Mouse (Mus musculus): Measurements from ENCODE around the gene Gm49450. TPM values are rescaled to one million over a fixed set of nuclear protein-coding genes. Genes with fewer than 3 reads are reported as not detected.

The Gm49450 gene
- polyA plus RNA-seq, 1 experiment from 2014 or later: not detected

DNA sequence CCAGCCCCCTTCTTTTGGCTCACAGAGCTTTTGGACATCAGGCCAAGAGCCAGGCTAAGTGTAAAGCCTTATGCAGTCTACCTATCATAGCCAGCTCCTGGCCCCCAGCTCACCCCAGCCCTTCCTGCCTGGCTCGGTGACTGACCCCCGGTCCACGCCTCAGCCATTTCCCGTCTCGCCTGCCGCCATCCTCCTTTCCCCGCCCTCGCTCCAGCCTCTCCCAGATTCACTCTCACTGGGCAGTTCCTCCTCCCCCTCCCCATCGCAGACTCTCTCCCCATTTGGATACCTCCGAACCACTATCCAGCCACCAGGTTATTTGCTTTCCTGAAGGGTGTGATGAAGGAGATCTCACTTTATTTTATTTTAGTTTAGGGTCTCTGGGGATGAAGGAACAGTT is 55.9 kb downstream of the Gm49450 start:
- H3K4me3 ChIP-seq (replicated peaks; ENCODE audit: low read length): no peak overlapping the region
- H3K9me3 ChIP-seq (ENCODE audit: control insufficient read depth, low read length): no peaks in the 10 kb centered on the region
- H3K9ac ChIP-seq (replicated peaks; ENCODE audit: low read depth, low read length): no peak overlapping the region
- peaks cover 63% of the 10 kb centered on the region for H3K27me3 ChIP-seq (replicated peaks; ENCODE audit: control insufficient read depth, insufficient read depth, low read length)
- H3K27ac ChIP-seq (ENCODE audit: low read length): no peak overlapping the region
- 1% methylated on average over 10 of the region's 10 CpGs for WGBS
- no peak for ATAC-seq
- H3K4me1 ChIP-seq (replicated peaks; ENCODE audit: control insufficient read depth, insufficient read depth, low read length): peaks cover 29% of the 10 kb centered on the region
- H3K36me3 ChIP-seq (ENCODE audit: control insufficient read depth, insufficient read depth): no peaks in the 10 kb centered on the region
- no peak overlapping the region for H3K4me2 ChIP-seq (ENCODE audit: low read length)

DNA sequence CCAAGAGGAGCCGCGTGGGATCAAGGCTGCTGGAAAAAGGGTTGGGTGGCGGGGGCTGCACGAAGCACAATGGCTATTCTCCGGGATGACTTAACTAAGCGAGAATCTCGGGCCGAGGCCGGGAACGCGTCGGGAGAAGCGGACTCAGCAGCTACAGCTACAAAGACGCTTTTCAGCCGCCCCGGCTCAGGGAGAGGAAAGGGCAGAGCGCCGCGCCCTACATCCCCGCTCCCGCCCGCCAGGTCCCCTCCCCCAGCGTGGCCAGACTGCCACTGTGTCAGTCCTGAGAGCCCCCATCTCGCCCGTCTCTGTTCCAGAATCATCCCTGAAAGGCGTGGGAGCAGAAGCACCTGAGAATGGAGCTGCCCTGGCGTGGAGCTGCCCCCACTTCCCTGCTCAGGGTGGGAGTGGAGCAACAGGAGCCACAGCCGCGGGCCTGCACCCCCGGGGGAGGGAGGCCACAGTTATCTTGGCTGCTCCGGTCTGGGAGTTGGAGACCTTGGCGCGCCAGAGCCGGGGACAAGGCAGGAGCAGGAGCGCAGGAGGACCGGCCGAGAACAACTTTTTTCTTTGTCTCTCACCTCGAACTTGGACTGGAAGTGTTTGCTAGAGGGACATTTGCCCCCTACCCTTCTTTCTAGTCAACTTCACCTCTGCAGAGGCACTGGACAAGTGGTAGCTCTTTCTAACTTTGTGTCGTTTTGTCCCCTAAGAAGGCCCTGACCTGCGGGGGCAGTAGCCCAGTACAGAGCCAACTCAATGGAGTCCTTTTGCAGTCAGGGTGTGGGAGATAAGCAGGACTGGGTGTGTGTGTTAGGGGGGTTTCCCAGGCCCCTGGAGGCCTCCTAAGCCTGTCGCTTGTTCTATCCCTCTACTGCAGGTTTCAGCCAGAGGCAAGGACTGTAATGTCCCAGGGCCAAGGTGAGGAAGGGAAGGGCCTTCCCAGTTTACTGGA is 57.4 kb downstream of the Gm49450 start:
- no peaks in the 10 kb centered on the region for H3K9me3 ChIP-seq (ENCODE audit: control insufficient read depth, low read length)
- H3K9ac ChIP-seq (replicated peaks; ENCODE audit: low read depth, low read length): peak overlapping the region; percentile 12
- no peaks in the 10 kb centered on the region for H3K36me3 ChIP-seq (ENCODE audit: control insufficient read depth, insufficient read depth)
- ATAC-seq: 0 out of 2 replicates have a peak, but pooled peaks have one; percentile 23
- H3K27me3 ChIP-seq (replicated peaks; ENCODE audit: control insufficient read depth, insufficient read depth, low read length): peaks cover 66% of the 10 kb centered on the region
- WGBS: 2% methylated on average over 41 of the region's 41 CpGs
- H3K4me3 ChIP-seq (replicated peaks; ENCODE audit: low read length): peak overlapping the region; percentile 16
- H3K4me2 ChIP-seq (ENCODE audit: low read length): peak overlapping the region; percentile 11
- no peak overlapping the region for H3K27ac ChIP-seq (ENCODE audit: low read length)
- peaks cover 29% of the 10 kb centered on the region for H3K4me1 ChIP-seq (replicated peaks; ENCODE audit: control insufficient read depth, insufficient read depth, low read length)

DNA sequence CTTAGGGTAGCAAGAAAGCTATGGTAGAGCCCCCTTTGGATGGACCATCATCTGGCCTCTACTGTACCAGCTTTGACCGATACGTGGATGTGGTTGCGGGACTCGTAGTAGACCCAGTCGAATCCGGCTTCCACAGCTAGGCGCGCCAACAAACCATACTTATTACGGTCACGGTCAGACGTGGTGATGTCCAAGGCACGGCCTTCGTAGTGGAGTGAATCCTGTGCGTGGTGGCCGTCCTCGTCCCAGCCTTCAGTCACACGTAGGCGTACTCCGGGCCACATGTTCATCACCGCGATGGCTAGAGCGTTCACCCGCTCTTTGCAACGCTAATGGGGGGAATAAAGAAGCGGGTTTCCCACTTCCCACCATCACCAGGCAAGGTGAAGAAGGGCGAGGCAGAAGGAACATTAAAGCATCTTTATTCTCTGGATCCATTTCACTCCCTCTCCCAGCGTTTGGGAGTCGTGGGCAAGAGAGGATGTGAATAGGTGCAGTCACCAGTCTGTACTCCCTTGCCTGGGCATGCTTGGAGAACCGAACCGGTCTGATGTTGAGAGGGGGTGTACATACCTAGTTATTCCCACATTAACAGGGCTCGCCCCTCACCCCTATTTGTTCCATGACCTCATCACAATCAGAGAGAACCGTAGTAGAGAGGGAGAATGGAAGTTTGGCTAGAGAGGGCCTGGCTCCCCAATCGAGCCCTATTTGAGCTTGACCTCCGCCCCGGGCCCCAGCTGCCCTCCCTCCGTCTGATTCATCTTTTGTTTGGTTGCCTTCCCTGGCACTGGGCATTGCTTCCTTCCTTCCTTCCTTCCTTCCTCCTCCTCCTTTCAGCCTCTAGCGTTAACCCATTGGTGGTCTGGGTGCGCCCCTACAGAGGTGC is 58.4 kb downstream of the Gm49450 start:
- H3K9ac ChIP-seq (replicated peaks; ENCODE audit: low read depth, low read length): peak overlapping the region; percentile 12
- H3K27me3 ChIP-seq (replicated peaks; ENCODE audit: control insufficient read depth, insufficient read depth, low read length): peaks cover 62% of the 10 kb centered on the region
- peaks cover 29% of the 10 kb centered on the region for H3K4me1 ChIP-seq (replicated peaks; ENCODE audit: control insufficient read depth, insufficient read depth, low read length)
- no peak for ATAC-seq
- H3K27ac ChIP-seq (ENCODE audit: low read length): no peak overlapping the region
- H3K9me3 ChIP-seq (ENCODE audit: control insufficient read depth, low read length): no peaks in the 10 kb centered on the region
- H3K36me3 ChIP-seq (ENCODE audit: control insufficient read depth, insufficient read depth): no peaks in the 10 kb centered on the region
- H3K4me2 ChIP-seq (ENCODE audit: low read length): peak overlapping the region; percentile 96
- peak overlapping the region; percentile 50 for H3K4me3 ChIP-seq (replicated peaks; ENCODE audit: low read length)
- WGBS: 4% methylated on average over 38 of the region's 38 CpGs

DNA sequence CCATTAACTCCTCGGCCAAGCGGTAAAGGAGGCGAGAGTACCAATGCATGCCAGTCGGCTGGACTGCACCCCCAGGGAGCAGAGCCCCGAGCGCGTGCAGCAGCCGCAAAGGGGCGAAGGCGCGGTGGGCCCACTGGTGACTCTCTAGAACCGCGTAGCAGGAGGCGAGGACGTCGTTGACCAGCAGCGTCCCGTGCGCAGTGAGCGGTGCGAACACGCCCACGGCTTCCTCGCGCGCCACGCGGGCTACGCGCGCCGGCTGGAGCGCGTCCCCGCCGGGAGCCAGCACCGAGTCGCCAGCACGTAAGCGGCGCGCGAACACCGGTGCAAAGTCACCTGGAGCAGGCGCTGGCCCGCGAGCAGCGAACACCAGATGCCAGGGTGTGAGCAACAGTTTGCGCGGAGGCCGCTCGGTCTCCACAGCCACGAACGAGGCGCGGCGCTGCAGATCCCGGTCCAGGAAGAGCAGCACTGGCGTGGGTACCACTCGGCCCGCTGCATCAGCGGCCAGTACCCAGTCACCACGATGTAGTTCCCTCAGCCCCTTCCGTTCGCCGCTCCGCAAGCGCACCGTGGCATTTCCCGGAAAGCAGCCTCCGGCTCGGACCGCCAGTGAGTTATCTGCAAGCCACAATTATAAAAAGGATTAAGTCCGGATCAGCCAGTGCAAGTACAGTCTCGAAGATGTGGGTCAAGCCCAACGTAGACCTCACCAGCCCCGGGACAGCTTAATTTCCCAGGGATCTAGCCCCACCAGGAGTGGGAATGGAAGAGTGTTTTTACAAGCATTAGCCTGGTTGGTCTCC is 59.2 kb downstream of the Gm49450 start, which contains the start of gene Rhebl1:
Rhebl1 (minus strand) TSS at position 601 of the 806 bp plus-strand sequence.
- under 1% methylated on average over 77 of the region's 77 CpGs for WGBS
- Histone ChIP-seq H3K9ac (replicated peaks; ENCODE audit: low read depth, low read length) (peak within 1 kb of the TSS; percentile 49), H3K36me3 (ENCODE audit: control insufficient read depth, insufficient read depth) (no peaks in the 10 kb centered on the region), H3K4me3 (replicated peaks; ENCODE audit: low read length) (peak within 1 kb of the TSS; percentile 50), H3K27ac (ENCODE audit: low read length) (no peak within 1 kb of the TSS), H3K9me3 (ENCODE audit: control insufficient read depth, low read length) (no peaks in the 10 kb centered on the region), H3K4me1 (replicated peaks; ENCODE audit: control insufficient read depth, insufficient read depth, low read length) (peaks cover 29% of the 10 kb centered on the region), H3K27me3 (replicated peaks; ENCODE audit: control insufficient read depth, insufficient read depth, low read length) (peaks cover 57% of the 10 kb centered on the region), H3K4me2 (ENCODE audit: low read length) (peak within 1 kb of the TSS; percentile 96)
- no peak for ATAC-seq

DNA sequence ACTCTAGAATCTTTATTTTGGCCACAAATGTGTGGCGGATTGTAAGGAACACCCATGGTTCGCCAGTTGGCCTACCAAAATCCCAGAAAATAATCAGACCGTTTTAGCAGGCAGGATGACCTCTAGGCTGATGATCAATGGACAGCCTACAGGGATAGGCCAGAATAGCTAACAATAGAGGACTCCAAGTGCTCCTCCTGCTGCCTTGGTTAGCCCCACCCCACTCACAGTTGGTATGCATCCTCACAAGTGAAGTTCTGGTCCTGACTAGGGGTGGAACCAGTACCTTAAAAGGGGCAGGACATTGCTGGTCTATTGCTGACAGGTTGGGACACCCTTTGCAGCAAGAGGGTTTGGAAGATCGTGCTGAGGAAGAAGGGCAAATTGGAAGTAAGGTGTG is 60.3 kb downstream of the Gm49450 start:
- H3K4me3 ChIP-seq (replicated peaks; ENCODE audit: low read length): no peak overlapping the region
- peaks cover 24% of the 10 kb centered on the region for H3K4me1 ChIP-seq (replicated peaks; ENCODE audit: control insufficient read depth, insufficient read depth, low read length)
- ATAC-seq: no peak
- H3K9me3 ChIP-seq (ENCODE audit: control insufficient read depth, low read length): no peaks in the 10 kb centered on the region
- no peaks in the 10 kb centered on the region for H3K36me3 ChIP-seq (ENCODE audit: control insufficient read depth, insufficient read depth)
- 51% methylated on average over 4 of the region's 4 CpGs for WGBS
- H3K9ac ChIP-seq (replicated peaks; ENCODE audit: low read depth, low read length): no peak overlapping the region
- H3K4me2 ChIP-seq (ENCODE audit: low read length): no peak overlapping the region
- H3K27me3 ChIP-seq (replicated peaks; ENCODE audit: control insufficient read depth, insufficient read depth, low read length): peaks cover 46% of the 10 kb centered on the region
- H3K27ac ChIP-seq (ENCODE audit: low read length): no peak overlapping the region

DNA sequence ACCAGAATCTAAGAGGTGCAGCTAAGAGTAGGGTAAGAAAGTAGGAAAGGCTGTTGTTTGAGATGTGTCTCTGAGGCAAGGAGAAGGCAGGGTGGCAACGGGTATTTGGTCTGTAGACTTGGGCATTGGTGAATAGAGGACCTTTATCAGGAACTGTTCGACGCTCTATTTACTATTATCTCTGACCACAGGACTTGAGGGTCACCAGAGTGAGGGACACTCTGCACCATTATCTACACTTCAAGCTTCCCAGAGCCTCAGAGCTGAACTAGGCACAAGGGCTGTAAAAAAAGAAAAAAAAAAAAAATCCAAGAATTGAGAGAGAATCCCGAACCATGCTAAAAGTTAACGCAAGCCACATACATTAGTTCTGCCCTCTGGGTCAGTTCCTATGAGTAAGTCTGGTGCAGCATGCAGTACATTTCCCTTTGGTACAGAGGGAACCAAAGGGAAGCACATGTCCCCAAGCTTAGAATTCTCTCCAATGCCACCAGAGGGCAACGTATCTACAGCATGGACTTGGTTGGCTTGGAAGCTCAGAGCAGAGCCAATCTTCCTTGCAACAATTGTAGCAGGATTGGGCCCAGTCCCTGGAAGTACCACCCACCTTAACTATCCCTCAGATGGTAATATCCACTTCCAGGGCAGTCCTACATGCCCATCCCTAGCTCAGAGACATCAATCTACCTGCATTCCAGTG is 61.3 kb downstream of the Gm49450 start:
- 42% methylated on average over 6 of the region's 6 CpGs for WGBS
- Histone ChIP-seq H3K4me3 (replicated peaks; ENCODE audit: low read length) (no peak overlapping the region), H3K9me3 (ENCODE audit: control insufficient read depth, low read length) (no peaks in the 10 kb centered on the region), H3K9ac (replicated peaks; ENCODE audit: low read depth, low read length) (no peak overlapping the region), H3K4me2 (ENCODE audit: low read length) (no peak overlapping the region), H3K4me1 (replicated peaks; ENCODE audit: control insufficient read depth, insufficient read depth, low read length) (peaks cover 21% of the 10 kb centered on the region), H3K27me3 (replicated peaks; ENCODE audit: control insufficient read depth, insufficient read depth, low read length) (peaks cover 38% of the 10 kb centered on the region), H3K27ac (ENCODE audit: low read length) (no peak overlapping the region), H3K36me3 (ENCODE audit: control insufficient read depth, insufficient read depth) (no peaks in the 10 kb centered on the region)
- peak; percentile 79 for ATAC-seq

DNA sequence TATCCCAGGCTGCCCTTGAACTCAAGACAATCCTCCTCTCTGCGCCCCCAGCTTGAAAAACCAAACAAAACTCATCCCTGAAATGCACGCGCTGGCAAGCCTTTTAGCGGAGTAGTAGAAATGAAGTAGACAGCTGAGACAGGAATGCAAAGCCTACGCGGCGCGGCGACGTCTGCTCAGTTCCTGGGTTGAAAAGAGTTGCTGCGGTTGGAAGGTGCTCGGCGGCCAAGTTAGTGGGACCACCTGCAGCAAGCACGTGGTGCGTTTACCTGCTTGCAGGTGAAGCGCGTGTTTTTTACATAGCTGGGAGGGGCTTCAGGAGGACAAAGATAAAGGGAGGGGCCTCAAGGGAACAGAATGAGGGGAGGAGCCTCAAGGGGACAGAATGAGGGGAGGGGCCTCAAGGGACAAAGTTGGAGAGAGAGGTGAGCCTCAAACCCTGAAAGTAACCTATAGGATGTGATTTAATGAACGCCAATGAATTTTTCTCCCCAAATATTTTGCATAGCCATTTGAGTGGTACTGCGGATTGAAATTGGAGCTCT is 62.1 kb downstream of the Gm49450 start:
- Histone ChIP-seq H3K4me1 (replicated peaks; ENCODE audit: control insufficient read depth, insufficient read depth, low read length) (peaks cover 21% of the 10 kb centered on the region), H3K9me3 (ENCODE audit: control insufficient read depth, low read length) (no peaks in the 10 kb centered on the region), H3K27ac (ENCODE audit: low read length) (no peak overlapping the region), H3K9ac (replicated peaks; ENCODE audit: low read depth, low read length) (no peak overlapping the region), H3K4me2 (ENCODE audit: low read length) (peak overlapping the region; percentile 3; the same call in 1 of the 2 replicates), H3K27me3 (replicated peaks; ENCODE audit: control insufficient read depth, insufficient read depth, low read length) (peaks cover 32% of the 10 kb centered on the region), H3K4me3 (replicated peaks; ENCODE audit: low read length) (no peak overlapping the region), H3K36me3 (ENCODE audit: control insufficient read depth, insufficient read depth) (no peaks in the 10 kb centered on the region)
- no peak for ATAC-seq
- WGBS: 11% methylated on average over 19 of the region's 19 CpGs

DNA sequence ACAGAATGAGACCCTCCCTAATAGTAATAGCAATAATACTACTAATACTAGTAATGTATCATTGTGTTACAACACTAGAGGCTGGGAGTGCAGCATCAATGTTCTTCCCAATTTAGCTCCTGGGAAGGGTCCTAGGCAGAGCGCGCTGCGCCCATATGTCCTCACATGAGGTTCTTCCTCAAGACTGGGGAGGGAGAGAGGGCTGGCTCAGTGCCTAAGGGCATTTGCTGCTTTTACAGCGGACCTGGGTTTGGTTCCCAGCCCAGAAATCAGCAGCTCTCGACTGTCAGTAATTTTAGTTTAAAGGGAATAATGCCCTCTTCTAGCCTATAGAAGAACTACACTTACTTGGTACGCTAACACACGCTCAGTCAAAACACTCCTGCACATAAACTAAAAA is 65.8 kb downstream of the Gm49450 start:
- H3K9me3 ChIP-seq (ENCODE audit: control insufficient read depth, low read length): no peaks in the 10 kb centered on the region
- H3K36me3 ChIP-seq (ENCODE audit: control insufficient read depth, insufficient read depth): no peaks in the 10 kb centered on the region
- ATAC-seq: no peak
- H3K27me3 ChIP-seq (replicated peaks; ENCODE audit: control insufficient read depth, insufficient read depth, low read length): 0 out of 2 replicates have a peak, but pooled peaks cover 2% of the 10 kb centered on the region
- H3K9ac ChIP-seq (replicated peaks; ENCODE audit: low read depth, low read length): no peak overlapping the region
- WGBS: 73% methylated on average over 7 of the region's 7 CpGs
- no peak overlapping the region for H3K27ac ChIP-seq (ENCODE audit: low read length)
- no peak overlapping the region for H3K4me2 ChIP-seq (ENCODE audit: low read length)
- no peaks in the 10 kb centered on the region for H3K4me1 ChIP-seq (replicated peaks; ENCODE audit: control insufficient read depth, insufficient read depth, low read length)
- no peak overlapping the region for H3K4me3 ChIP-seq (replicated peaks; ENCODE audit: low read length)

Data from forebrain, embryonic 16.5 days (tissue).